Mouse (Mus musculus) T-cell, adult 2 months (primary cell): Measurements from ENCODE around the gene Trip10.

Experiments
- DNase-seq: peaks from one replicate; pipeline ENCODE4 v3.0.0; 2022; ENCODE audit warnings: low spot score

Gene Trip10

GRCm38 (mm10) chr17:57292302-57292701, 43.0 kb downstream of the Trip10 start:
- no peak for DNase-seq

GRCm38 (mm10) chr17:57292968-57293367, 43.7 kb downstream of the Trip10 start:
- DNase-seq: no peak

- no peak for DNase-seq
Measured at GRCm38 (mm10) chr17:57295935-57296334, 46.7 kb downstream of the Trip10 start.

- no peak for DNase-seq
Measured at GRCm38 (mm10) chr17:57297040-57297439, 47.8 kb downstream of the Trip10 start.

GRCm38 (mm10) chr17:57305593-57305992, 56.3 kb downstream of the Trip10 start:
- peak; percentile 25 for DNase-seq

GRCm38 (mm10) chr17:57307074-57307473, 57.8 kb downstream of the Trip10 start:
- DNase-seq: no peak

GRCm38 (mm10) chr17:57311801-57312200, 62.5 kb downstream of the Trip10 start:
- no peak for DNase-seq
